Mouse (Mus musculus) intestine, embryonic 16.5 days (tissue): ENCODE results near the gene Ryr2. TPM values are rescaled to one million over a fixed set of nuclear protein-coding genes. Genes with fewer than 3 reads are reported as not detected.
A peak's percentile ranks its signal among the peaks of the same experiment; 100 is the strongest.

Experiments used
- ATAC-seq: fragments of 200-750 bp; cut with Nextera tagmentation; 2 replicates; pipeline ENCODE4 v1.8.0; 2017; ENCODE audit warnings: moderate TSS enrichment, moderate library complexity
- H3K27ac ChIP-seq: fragments of 300-500 bp; sonication (generic); 2 replicates; pipeline ENCODE4 v1.5.1; 2014; ENCODE audit warnings: mild to moderate bottlenecking, low read length
- H3K27me3 ChIP-seq: fragments of 300-500 bp; sonication (generic); replicated peaks from 2 replicates; pipeline ENCODE4 v1.6.1; 2014; ENCODE audit warnings: low read length, control low read depth, mixed read lengths; ENCODE audit not compliant: control insufficient read depth, insufficient read depth
- H3K36me3 ChIP-seq: fragments of 300-500 bp; sonication (generic); 2 replicates; pipeline ENCODE4 v1.6.1; 2014; ENCODE audit warnings: low read length, control low read depth; ENCODE audit not compliant: control insufficient read depth, insufficient read depth
- H3K4me1 ChIP-seq: fragments of 300-500 bp; sonication (generic); 2 replicates; pipeline ENCODE4 v1.6.1; 2014; ENCODE audit warnings: low read length, control low read depth, mixed read lengths; ENCODE audit not compliant: control insufficient read depth, insufficient read depth
- H3K4me2 ChIP-seq: fragments of 300-500 bp; sonication (generic); 2 replicates; pipeline ENCODE4 v1.6.1; 2014; ENCODE audit warnings: low read depth, low read length, control low read depth
- H3K4me3 ChIP-seq: fragments of 300-500 bp; sonication (generic); 2 replicates; pipeline ENCODE4 v1.5.1; 2014; ENCODE audit warnings: mild to moderate bottlenecking, low read length
- H3K9ac ChIP-seq: fragments of 300-500 bp; sonication (generic); 2 replicates; pipeline ENCODE4 v1.6.1; 2014; ENCODE audit warnings: low read depth, low read length
- H3K9me3 ChIP-seq: fragments of 300-500 bp; sonication (generic); 2 replicates; pipeline ENCODE4 v1.6.1; 2016; ENCODE audit warnings: low read length, control low read depth; ENCODE audit not compliant: control insufficient read depth
- WGBS: fragments of 180-500 bp; shearing (Covaris S2); extraction: QIAGEN DNeasy Blood & Tissue Kit; methylation state at CpG from one replicate; pipeline ENCODE4 v1.1.7; 2014; 5-methylcytosine and 5-hydroxymethylcytosine counted together
- polyA plus RNA-seq: library from polyadenylated mRNA; unstranded; fragments of >200 nt; fragmentation: Nextera tagmentation; extraction: Ambion mirVana; gene quantifications from 2 replicates; pipeline ENCODE4 v1.2.1, GENCODE M21; 2015

Gene Ryr2
- polyA plus RNA-seq, 1 experiment from 2014 or later: 0.78 TPM

GRCm38 (mm10) chr13:12126099-12126498 is 19.4 kb upstream of the Ryr2 start:
- no peaks in the 10 kb centered on the region for H3K36me3 ChIP-seq
- H3K27ac ChIP-seq: no peak overlapping the region
- H3K9me3 ChIP-seq: no peaks in the 10 kb centered on the region
- no peak overlapping the region for H3K9ac ChIP-seq
- H3K4me3 ChIP-seq: no peak overlapping the region
- H3K4me2 ChIP-seq: no peak overlapping the region
- no peaks in the 10 kb centered on the region for H3K27me3 ChIP-seq
- ATAC-seq: no peak
- no peaks in the 10 kb centered on the region for H3K4me1 ChIP-seq

GRCm38 (mm10) chr13:12124940-12125540 is 18.3 kb upstream of the Ryr2 start:
- H3K27me3 ChIP-seq: no peaks in the 10 kb centered on the region
- no peak overlapping the region for H3K4me3 ChIP-seq
- no peak overlapping the region for H3K4me2 ChIP-seq
- H3K27ac ChIP-seq: no peak overlapping the region
- 49% methylated on average over 7 of the region's 7 CpGs for WGBS
- H3K4me1 ChIP-seq: no peaks in the 10 kb centered on the region
- H3K9me3 ChIP-seq: no peaks in the 10 kb centered on the region
- H3K9ac ChIP-seq: no peak overlapping the region
- no peak for ATAC-seq
- no peaks in the 10 kb centered on the region for H3K36me3 ChIP-seq

GRCm38 (mm10) chr13:12115551-12115950 is 8.8 kb upstream of the Ryr2 start:
- no peaks in the 10 kb centered on the region for H3K36me3 ChIP-seq
- H3K4me1 ChIP-seq: no peaks in the 10 kb centered on the region
- no peak for ATAC-seq
- no peak overlapping the region for H3K9ac ChIP-seq
- no peak overlapping the region for H3K4me3 ChIP-seq
- no peaks in the 10 kb centered on the region for H3K9me3 ChIP-seq
- no peak overlapping the region for H3K4me2 ChIP-seq
- 82% methylated on average over 8 of the region's 8 CpGs for WGBS
- H3K27ac ChIP-seq: no peak overlapping the region
- no peaks in the 10 kb centered on the region for H3K27me3 ChIP-seq

- Histone ChIP-seq H3K9ac (no peak overlapping the region), H3K4me2 (no peak overlapping the region), H3K4me1 (no peaks in the 10 kb centered on the region), H3K27me3 (no peaks in the 10 kb centered on the region), H3K4me3 (no peak overlapping the region), H3K27ac (no peak overlapping the region), H3K36me3 (no peaks in the 10 kb centered on the region), H3K9me3 (no peaks in the 10 kb centered on the region)
- no peak for ATAC-seq
- 76% methylated on average over 1 of the region's 1 CpGs for WGBS
These were observed 8.1 kb upstream of the Ryr2 start for GRCm38 (mm10) chr13:12114816-12115215.

- Histone ChIP-seq H3K4me3 (no peak overlapping the region), H3K36me3 (no peaks in the 10 kb centered on the region), H3K4me1 (peaks cover 3% of the 10 kb centered on the region), H3K9me3 (no peaks in the 10 kb centered on the region), H3K27ac (no peak overlapping the region), H3K9ac (no peak overlapping the region), H3K27me3 (peaks cover 11% of the 10 kb centered on the region), H3K4me2 (no peak overlapping the region)
- 90% methylated on average over 1 of the region's 1 CpGs for WGBS
- ATAC-seq: no peak
These were observed 2.2 kb upstream of the Ryr2 start for GRCm38 (mm10) chr13:12108955-12109354.

- ATAC-seq: peak; percentile 76
- Histone ChIP-seq H3K4me1 (peaks cover 3% of the 10 kb centered on the region), H3K36me3 (no peaks in the 10 kb centered on the region), H3K27me3 (peaks cover 11% of the 10 kb centered on the region), H3K9me3 (no peaks in the 10 kb centered on the region), H3K27ac (no peak overlapping the region), H3K4me2 (peak overlapping the region; percentile 96), H3K4me3 (peak overlapping the region; percentile 59), H3K9ac (peak overlapping the region; percentile 68)
- under 1% methylated on average over 67 of the region's 67 CpGs for WGBS
These were observed 716 bp downstream of the Ryr2 start for GRCm38 (mm10) chr13:12105830-12106628.

GRCm38 (mm10) chr13:12105231-12105829 is 1.4 kb downstream of the Ryr2 start:
- Histone ChIP-seq H3K27ac (no peak overlapping the region), H3K9me3 (no peaks in the 10 kb centered on the region), H3K27me3 (peaks cover 11% of the 10 kb centered on the region), H3K4me3 (peak overlapping the region; percentile 59), H3K9ac (peak overlapping the region; percentile 68; the same call in 1 of the 2 replicates), H3K36me3 (no peaks in the 10 kb centered on the region), H3K4me1 (peaks cover 3% of the 10 kb centered on the region), H3K4me2 (peak overlapping the region; percentile 96)
- 6% methylated on average over 17 of the region's 17 CpGs for WGBS
- no peak for ATAC-seq

GRCm38 (mm10) chr13:12104318-12104717 is 2.4 kb downstream of the Ryr2 start:
- ATAC-seq: no peak
- WGBS: 59% methylated on average over 1 of the region's 1 CpGs
- H3K27me3 ChIP-seq: peaks cover 11% of the 10 kb centered on the region

GRCm38 (mm10) chr13:12103017-12103416 is 3.7 kb downstream of the Ryr2 start:
- Histone ChIP-seq H3K4me2 (no peak overlapping the region), H3K27me3 (peaks cover 11% of the 10 kb centered on the region), H3K4me1 (peaks cover 3% of the 10 kb centered on the region), H3K36me3 (no peaks in the 10 kb centered on the region), H3K27ac (no peak overlapping the region), H3K4me3 (no peak overlapping the region), H3K9me3 (no peaks in the 10 kb centered on the region), H3K9ac (no peak overlapping the region)
- ATAC-seq: no peak
- 54% methylated on average over 3 of the region's 3 CpGs for WGBS

More at GRCm38 (mm10) chr13:12104318-12104717, 2.4 kb downstream of the Ryr2 start:
- Histone ChIP-seq H3K36me3 (no peaks in the 10 kb centered on the region), H3K4me1 (peaks cover 3% of the 10 kb centered on the region), H3K27ac (no peak overlapping the region), H3K9me3 (no peaks in the 10 kb centered on the region), H3K4me3 (no peak overlapping the region), H3K4me2 (no peak overlapping the region), H3K9ac (no peak overlapping the region)
